Mouse (Mus musculus): ENCODE measurements around the gene Tial1. TPM values are rescaled to one million over a fixed set of nuclear protein-coding genes. Genes with fewer than 3 reads are reported as not detected.

Tial1 gene
- total RNA-seq, 2 experiments from 2014 or later = 40.6 to 41.7 TPM

DNA sequence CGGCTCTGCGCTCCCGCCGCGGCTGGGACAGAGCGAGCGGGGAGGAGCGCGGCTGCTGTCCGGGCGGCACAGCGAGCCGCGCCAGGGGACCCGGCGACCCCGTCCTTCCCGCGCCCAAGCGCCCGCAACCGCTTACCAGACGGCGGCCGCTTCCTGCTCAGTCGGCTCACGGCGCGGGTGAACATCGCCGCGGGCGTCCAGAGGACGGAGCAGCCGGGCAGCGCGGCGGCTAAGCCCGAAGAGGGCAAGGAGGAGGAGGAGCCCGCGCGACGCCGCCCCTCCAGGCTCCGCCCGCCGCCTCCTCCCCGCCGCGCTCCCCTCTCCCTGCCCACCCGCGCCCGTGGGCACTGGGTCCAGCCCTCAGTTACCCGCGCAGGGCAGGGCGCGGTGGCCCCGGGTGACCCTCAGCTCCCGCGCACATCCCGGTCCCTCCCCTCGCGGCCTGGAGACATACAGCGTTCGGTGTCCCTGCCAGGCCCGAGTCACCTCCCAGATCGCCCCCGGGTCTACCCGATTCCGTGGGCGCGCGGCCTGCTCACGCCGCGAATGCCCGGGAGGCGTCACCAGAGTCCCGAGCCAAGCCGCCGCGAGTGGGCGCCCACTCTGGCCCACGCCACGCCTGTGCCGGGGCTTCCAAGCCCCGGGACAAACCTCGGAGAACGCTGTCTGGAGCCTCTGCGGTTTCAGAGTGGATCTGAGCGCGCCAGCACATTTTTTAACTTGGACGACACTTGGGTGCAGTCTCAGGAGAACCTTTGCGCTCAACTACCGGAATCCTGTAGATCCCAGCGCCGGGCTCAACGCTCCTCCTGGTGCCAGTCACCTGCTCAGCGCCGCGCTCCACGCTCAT, 43.4 kb downstream of the Tial1 start, which contains the start of gene Rgs10:
Rgs10 (minus strand) TSS at position 829 of the 850 bp plus-strand sequence.
- DNase-seq = peak; percentile 74 to 80
- intact Hi-C loops (cut with DNase I) = no loop called here

DNA sequence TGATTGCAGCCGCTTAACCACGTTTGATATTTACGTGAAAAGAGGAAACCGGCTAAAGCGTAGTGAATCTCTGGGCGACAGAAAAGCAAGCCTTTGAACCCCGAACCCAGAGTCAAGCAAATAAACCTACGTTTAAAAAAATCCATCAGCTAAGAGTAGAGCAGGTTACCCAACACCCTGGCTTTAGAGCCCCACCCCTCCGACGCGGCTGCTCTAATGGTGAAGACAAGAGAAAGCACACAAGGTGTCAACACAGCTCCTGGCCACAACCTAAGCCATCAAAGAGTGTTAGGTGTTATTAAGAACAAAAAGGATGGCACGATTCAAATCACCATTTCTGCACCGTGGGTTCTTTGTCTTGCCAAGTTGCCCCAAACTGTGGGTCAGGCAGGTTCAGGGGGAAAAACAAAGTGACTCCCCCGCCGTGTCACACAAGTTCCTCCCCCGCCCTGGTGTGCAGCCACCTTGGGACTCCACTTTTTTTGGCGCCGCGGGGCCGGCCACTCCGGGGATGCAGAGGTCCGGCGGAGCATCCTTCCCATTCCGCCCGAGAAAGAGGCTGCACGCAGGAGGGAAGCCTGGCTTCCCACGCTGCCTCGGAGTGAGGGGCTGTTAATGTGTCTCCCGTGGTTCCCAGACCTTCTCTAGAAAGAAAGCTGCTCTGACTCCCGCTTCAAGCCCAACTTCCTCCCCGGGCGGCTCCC, 44.1 kb downstream of the Tial1 start:
- intact Hi-C loops (cut with DNase I) = no loop called here
- no peak for DNase-seq

DNA sequence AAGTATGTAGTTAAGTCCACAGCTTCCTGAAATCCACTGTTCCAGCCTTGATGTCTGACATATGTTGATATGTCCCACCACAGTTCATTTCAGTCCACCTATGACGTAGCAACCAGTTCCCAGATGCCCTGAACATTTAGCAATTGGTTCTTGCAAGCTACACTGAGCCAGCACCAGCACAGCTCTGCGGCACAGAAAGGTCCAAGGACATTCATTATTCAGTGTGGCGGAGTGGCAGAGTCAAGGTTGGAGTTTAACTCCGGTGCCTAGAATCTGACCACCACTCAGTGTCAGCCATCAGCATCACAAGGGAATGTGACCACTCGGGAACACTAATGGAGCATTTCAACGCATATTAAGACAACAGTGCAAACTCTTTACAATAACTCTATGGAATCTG, 44.9 kb downstream of the Tial1 start:
- intact Hi-C loops (cut with DNase I) = no loop called here
- DNase-seq = no peak

DNA sequence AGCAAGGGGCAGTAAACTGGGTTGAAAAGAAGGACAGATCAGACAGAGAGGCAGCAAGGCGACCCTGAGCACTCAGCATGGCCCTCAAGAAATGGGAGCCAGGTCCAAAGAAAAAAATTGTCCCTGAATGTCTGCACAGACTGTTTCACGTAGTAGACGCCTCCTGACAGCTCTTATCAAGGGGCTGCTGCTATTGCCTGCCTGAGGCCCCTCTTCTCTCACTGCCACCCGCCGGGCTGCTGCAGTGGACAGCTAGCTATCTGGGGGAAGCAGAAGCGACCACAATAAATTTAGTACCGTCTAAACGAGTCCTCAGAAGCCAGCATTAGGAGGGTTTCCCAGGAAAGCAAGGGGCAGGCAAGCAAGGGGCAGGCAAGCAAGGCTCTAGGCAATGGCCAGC, 47.1 kb downstream of the Tial1 start:
- DNase-seq = no peak
- intact Hi-C loops (cut with DNase I) = no loop called here

DNA sequence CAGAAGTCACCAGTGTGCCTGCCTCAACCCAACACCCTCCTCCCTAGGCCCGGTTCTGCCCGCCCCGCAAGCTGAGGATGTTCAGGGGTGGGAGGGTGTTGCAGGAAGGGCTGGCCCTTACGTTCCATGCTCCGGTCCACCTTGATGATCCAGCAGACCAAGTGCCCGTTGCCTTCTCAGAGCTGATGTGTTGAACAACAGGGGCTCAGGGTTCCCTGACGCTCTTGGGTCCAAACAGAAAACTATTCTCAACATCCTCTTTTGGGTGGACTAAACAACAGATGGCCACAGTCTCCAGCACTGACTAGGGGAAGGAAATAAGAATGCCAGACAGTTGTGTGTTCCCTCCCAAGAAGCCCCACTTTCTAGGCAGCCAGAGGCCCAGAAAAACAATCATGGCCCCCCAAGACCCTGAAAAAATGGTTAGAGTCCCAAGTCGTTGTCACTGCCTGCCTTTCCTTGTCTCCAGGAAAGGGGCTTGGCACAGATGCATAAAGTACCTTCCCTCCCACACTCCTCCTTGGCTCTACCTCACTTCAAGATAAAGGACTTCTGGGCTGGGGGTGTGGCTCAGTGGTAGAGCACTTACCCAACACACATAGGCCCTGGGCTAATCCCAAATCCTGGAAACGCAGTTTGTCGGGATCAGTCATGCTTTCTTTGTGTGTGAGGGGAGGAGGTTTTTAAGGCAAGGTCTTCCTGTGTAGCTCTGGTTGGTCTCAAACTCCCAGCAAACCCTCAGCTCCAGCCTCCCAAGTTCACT, 49.3 kb downstream of the Tial1 start:
- intact Hi-C loops (cut with DNase I) = no loop called here
- DNase-seq = no peak

DNA sequence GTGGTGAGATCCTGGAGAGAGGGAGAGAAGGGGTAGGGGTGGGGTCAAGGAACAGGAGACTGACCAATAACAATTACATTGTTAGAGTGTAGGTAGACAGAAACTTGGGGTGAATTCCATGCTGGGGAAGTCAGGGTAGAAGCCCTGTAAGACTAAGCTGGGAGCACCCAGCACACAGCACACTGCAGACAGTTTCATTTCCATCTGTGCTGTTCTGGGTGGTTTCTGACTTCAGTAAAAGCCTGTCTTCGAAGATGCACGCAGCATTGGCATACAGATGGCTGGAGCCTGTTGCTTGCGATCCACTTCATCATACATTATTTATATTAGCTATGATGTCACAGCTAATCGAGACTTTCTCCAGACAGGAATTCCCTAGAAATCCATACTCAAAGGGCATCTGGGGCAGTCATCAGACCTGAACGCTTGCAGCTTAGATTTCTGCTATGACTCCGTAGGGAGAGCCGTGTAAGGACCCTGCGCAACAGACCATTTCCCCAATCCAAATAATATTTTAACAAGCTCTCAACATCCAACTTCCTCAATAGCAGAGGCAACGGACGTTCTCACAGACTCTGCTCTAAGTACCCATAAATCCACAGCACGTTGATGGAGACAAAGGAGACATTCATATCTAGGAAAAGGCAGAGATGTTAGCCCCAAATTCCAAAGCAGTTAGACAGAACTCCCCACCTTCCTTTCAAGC, 50.7 kb downstream of the Tial1 start:
- DNase-seq = no peak
- intact Hi-C loops (cut with DNase I) = no loop called here

DNA sequence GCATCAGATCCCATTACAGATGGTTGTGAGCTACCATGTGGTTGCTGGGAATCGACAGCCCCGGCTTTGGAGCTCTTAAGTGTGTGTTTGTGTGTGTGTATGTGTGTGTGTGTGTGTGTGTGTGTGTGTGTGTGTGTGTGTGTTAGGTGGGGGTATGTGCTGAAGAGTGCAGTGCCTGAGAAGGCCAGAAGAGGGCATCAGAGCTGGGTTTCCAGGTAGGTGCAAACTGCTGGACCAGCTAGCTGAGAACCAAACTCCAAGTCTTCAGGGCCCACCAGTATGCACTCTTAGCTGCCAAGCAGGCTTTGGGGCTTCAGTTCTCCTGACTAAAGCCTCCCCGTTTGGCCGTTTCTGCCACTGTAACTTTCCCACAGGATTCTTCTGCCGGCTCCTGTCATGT, 53.3 kb downstream of the Tial1 start:
- intact Hi-C loops (cut with DNase I) = no loop called here

DNA sequence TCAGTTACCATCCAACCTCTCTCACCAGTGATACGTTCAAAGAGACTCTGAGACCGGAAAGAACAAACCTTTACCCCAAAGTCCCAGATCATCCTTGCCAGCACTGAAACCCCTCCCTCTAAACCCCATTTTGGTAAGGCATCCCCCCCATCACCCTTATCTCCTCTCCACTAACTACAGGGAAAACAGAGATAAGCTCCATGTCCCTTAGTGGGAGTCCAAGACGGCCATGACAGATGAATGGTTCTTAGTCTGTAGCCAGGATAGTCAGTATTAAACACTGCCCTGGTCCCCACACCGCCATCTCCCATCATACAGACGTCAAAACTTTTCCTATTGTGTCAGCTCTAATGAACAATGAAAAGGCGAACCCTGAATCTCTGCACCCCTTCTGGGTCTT, 57.5 kb downstream of the Tial1 start:
- DNase-seq = no peak
- intact Hi-C loops (cut with DNase I) = no loop called here

More for the DNA sequence above, 53.3 kb downstream of the Tial1 start:
- no peak for DNase-seq

DNA sequence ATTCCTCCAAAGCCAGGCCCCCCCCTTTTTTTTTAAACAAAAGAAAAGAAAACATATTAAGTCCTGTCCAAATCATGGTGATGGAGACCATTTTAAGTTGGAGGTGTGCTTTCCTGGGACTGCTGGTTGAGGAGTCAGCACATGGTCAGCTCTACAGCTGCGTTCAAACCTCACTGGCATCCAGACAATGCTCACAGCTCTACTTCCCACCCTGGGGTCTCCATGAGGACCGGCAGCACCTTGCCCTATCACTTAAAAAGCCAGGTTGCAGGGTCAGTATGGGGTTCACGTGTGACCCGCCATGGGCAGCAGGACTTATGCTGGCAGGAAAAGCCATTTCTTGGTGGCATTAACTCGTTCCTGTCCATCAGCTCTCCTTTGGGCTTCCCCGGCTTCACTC, 57.9 kb downstream of the Tial1 start:
- intact Hi-C loops (cut with DNase I) = no loop called here
- no peak for DNase-seq

DNA sequence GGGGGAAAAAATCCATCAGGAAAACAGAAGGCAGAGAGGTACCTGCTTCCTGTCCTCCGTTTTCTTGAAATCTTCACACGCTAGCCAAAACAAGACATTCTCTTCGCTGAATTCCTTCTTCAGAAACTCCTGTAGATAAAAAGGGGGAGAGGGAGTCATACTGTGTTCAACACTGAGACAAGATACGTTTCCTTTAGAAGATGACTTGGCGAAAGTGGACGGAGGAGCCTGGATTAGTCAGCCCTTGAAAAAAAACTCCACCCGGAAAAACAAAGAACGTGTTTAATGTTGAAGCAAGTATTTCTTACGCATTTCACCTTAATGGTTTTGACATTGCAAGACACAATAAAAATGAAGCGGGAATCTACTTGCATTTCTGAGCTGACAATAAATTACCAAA, 58.4 kb downstream of the Tial1 start:
- no peak for DNase-seq
- intact Hi-C loops (cut with DNase I) = no loop called here

DNA sequence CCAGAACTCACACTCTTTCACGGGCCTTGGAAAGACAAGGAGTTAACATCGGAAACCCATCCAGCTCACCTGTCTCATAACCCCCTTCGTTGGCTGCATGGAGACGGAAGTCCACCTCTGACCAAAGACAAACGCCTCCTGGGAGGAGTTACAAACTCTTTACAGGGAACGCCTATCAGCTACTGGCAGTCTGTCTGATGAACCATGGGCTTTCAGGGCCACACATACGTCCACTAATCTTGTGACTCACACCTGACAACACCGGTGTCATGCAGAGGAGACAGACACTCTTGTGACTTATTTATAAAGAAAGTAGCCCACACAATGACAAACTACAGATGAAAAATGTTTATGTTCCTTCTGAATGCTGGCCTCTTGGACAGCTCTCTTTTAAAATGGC, 58.9 kb downstream of the Tial1 start:
- intact Hi-C loops (cut with DNase I) = no loop called here
- no peak for DNase-seq

DNA sequence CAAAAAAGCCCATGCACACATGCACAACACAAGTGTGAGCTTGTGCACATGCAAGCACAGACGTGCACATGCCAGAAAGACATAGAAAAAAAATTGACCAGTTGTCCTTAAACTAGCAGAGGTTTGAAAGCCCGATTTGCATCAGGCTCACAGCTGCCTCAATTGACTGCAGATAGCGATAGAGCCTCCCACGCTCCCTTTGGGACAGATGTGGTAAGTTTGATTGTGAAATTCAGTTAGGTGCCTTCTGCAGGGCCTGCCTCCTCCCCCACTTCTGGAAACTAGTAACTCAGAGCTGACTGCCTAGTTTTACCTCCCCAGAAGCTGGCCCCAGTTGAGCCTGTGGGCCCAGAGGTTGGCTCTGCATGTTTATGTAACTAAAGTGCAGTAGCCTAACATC, 62.9 kb downstream of the Tial1 start:
- DNase-seq = no peak

DNA sequence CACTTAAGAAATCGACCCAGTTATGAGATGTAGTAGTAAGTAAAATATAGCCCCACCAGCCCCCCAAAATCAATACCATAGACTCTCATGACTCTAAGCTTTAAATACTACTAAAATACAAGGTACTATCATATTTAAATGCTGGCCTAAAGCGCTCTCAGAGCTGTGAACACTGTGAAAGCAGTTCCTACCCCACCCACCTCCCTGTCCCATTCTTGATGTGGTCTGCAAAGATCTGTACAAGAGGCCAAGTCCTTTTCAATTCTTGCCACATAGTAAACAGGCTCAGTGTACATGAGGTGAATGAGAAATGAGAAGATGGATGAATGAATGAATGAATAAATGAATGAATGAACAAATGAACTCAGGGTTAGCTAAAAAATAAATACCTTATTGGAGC, 64.5 kb downstream of the Tial1 start:
- DNase-seq = no peak
- intact Hi-C loops (cut with DNase I) = no loop called here

More for the DNA sequence above, 62.9 kb downstream of the Tial1 start:
- intact Hi-C loops (cut with DNase I) = no loop called here

DNA sequence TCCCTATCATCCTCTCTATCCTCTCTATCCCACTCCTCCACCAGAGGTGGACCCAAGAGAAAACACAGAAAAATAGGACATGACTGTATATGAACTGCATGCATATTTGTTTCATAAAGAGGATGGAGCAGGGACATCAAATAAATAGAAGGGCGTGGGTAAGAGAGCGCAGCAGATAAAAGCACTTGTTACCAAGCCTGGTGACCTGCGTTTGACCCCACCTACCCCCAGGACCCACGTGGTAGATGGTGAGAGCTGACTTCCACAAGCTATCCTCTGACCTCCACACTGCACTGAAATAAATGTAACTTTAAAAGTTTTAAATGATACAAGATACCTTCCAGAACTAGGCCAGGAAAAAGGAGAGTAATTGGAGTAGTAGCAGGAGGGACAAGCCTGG, 67.8 kb downstream of the Tial1 start:
- intact Hi-C loops (cut with DNase I) = no loop called here
- no peak for DNase-seq

DNA sequence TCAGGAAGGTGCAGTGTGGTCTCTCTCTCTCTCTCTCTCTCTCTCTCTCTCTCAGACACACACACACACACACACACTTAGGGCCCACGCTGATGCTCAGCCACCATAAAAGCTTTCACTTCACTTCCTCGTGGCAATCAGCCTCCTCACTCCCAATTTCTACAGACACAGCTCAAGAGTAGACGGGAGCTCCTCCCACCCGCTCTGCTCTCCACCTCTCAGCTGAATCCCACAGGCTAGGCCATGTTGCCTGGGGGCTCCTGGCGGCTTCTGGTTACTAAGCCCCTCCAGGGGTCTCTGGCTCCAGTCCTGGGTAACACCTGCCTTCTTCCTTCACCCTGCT, 68.6 kb downstream of the Tial1 start:
- no peak for DNase-seq
- intact Hi-C loops (cut with DNase I) = no loop called here

DNA sequence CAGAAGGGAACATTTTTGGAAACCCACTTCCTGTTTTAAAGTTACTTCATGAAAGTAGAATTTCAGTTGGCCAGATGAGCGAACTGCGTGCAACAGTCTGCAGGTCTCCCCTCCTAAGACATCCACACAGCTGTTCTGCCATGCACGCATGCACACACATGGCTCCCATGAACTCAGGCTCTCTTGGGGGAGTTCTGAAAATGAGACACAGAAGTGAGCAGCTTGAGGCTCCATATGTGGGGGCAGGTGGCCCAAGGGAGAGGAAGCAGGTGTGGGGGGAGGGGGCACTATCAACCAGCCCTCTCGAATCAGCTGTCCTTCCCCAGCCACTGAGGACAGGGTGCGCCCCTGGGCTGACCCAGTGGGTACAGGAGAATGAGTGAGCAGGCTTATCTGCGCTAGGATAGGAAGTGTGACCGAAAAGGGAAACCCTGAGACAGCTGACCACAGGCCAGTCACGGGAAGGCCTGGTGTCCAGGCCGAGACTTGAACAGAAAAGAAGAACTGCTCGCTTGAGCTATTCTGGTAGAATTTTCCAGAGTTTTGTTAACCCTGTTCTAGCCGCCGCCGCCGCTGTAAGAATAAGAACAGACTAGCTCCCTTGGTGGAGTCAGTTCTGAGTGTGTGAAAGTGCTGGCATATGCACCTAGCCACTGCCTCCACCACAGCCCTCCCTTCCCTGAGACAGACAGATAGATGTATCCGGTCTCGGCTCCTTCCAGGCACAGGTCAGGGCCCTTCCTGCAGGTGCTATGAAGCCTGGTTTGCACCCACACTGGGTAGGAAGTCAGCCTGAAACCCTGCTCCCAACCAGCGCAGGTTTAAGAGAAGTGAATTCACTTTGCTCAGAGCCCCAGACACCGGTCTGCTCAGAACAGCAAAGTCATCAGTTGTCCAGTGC, 69.2 kb downstream of the Tial1 start:
- intact Hi-C loops (cut with DNase I) = no loop called here
- DNase-seq = peak in 1 of 2 experiments; percentile 31

DNA sequence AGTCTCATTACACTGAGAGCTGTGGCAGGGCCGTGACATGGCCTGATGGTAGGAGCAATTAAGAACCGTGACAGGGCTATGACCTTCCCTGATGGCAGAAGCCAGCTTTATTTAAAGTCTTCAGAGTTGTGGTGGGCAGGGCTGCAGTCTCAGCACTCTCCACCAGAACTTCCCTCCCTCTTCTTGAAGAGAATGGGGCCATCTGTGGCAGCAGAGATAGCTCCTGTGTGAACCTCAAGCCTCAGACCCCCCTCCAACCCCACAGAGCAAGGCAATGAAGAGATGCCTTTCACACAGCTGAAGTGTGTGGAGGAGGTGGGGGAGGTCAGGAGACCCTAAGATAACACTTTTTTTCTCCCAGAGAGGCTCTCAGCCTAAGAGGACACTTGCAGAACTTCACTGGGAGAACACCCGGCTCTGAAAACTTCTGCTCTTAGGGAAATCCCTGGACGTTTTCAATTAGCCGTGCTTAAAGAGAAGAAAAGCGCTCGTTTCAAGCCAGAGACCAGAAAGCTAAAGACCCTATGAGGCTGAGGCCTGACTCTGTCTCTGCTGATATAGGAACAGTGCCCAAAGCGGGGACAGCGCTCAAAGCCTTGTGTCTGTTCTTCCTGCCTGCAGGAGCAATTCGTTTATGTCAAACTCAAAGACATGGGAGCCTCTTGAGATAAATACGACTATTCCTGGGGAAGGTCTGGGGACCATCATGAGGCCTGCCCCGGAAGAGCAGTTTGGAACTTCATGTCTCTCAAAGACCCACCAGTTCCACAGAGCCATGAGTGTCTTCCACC, 70.1 kb downstream of the Tial1 start:
- DNase-seq = no peak
- intact Hi-C loops (cut with DNase I) = no loop called here
